Mouse (Mus musculus): ENCODE data around the gene Crocc2. TPM values are rescaled to one million over a fixed set of nuclear protein-coding genes. Genes with fewer than 3 reads are reported as not detected.

Gene Crocc2
- polyA plus RNA-seq, 1 experiment from 2014 or later = 0.30 TPM

- no peaks in the 10 kb centered on the region for H3K36me3 ChIP-seq (ENCODE audit: control insufficient read depth, insufficient read depth)
- peaks cover 16% of the 10 kb centered on the region; the same call in 1 of the 2 replicates for H3K27me3 ChIP-seq (replicated peaks; ENCODE audit: control insufficient read depth, insufficient read depth, low read length)
- H3K4me2 ChIP-seq (ENCODE audit: low read length) = peak overlapping the region; percentile 100
- H3K4me1 ChIP-seq (replicated peaks; ENCODE audit: control insufficient read depth, insufficient read depth, low read length) = peaks cover 15% of the 10 kb centered on the region
- no peaks in the 10 kb centered on the region for H3K9me3 ChIP-seq (ENCODE audit: control insufficient read depth, low read length)
- peak; percentile 47 for ATAC-seq
- no peak overlapping the region for H3K9ac ChIP-seq (replicated peaks; ENCODE audit: low read depth, low read length)
- peak overlapping the region; percentile 55 for H3K4me3 ChIP-seq (replicated peaks; ENCODE audit: low read length)
- no peak overlapping the region for H3K27ac ChIP-seq (ENCODE audit: low read length)
- WGBS = 11% methylated on average over 3 of the region's 3 CpGs
Measured at GRCm38 (mm10) chr1:93236545-93236924, 68.0 kb downstream of the Crocc2 start.

DNA sequence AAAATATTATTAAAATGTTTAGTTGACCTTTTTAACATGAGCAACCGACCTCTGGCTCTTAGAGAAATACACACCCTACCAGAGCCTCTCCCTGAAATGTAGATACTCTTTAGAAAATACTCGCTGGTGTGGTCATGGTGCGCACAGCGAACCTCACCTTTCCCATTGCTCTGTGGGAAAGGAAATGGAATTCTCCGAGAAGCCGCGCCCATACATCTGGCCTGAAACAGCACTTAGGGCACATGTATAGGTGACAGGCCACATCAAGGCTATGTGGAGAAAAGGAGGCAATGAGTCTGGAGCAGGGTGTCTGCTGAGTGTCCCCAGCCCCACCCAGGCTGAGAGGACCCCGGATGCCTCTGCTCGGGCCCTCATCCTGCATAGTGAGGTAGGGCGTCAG, 69.2 kb downstream of the Crocc2 start:
- no peak for ATAC-seq
- peaks cover 16% of the 10 kb centered on the region; the same call in 1 of the 2 replicates for H3K27me3 ChIP-seq (replicated peaks; ENCODE audit: control insufficient read depth, insufficient read depth, low read length)
- 92% methylated on average over 10 of the region's 10 CpGs for WGBS

GRCm38 (mm10) chr1:93238201-93238600, 69.7 kb downstream of the Crocc2 start:
- H3K4me2 ChIP-seq (ENCODE audit: low read length) = no peak overlapping the region
- peaks cover 16% of the 10 kb centered on the region; the same call in 1 of the 2 replicates for H3K27me3 ChIP-seq (replicated peaks; ENCODE audit: control insufficient read depth, insufficient read depth, low read length)
- H3K27ac ChIP-seq (ENCODE audit: low read length) = no peak overlapping the region
- no peak overlapping the region for H3K4me3 ChIP-seq (replicated peaks; ENCODE audit: low read length)
- ATAC-seq = no peak
- peaks cover 15% of the 10 kb centered on the region for H3K4me1 ChIP-seq (replicated peaks; ENCODE audit: control insufficient read depth, insufficient read depth, low read length)
- H3K9me3 ChIP-seq (ENCODE audit: control insufficient read depth, low read length) = no peaks in the 10 kb centered on the region
- H3K36me3 ChIP-seq (ENCODE audit: control insufficient read depth, insufficient read depth) = no peaks in the 10 kb centered on the region
- no peak overlapping the region for H3K9ac ChIP-seq (replicated peaks; ENCODE audit: low read depth, low read length)
- 54% methylated on average over 4 of the region's 4 CpGs for WGBS

More for the DNA sequence above, 69.2 kb downstream of the Crocc2 start:
- H3K36me3 ChIP-seq (ENCODE audit: control insufficient read depth, insufficient read depth) = no peaks in the 10 kb centered on the region
- no peak overlapping the region for H3K4me3 ChIP-seq (replicated peaks; ENCODE audit: low read length)
- no peak overlapping the region for H3K9ac ChIP-seq (replicated peaks; ENCODE audit: low read depth, low read length)
- no peaks in the 10 kb centered on the region for H3K9me3 ChIP-seq (ENCODE audit: control insufficient read depth, low read length)
- no peak overlapping the region for H3K4me2 ChIP-seq (ENCODE audit: low read length)
- H3K4me1 ChIP-seq (replicated peaks; ENCODE audit: control insufficient read depth, insufficient read depth, low read length) = peaks cover 15% of the 10 kb centered on the region
- H3K27ac ChIP-seq (ENCODE audit: low read length) = no peak overlapping the region

- H3K4me3 ChIP-seq (replicated peaks; ENCODE audit: low read length) = no peak overlapping the region
- H3K36me3 ChIP-seq (ENCODE audit: control insufficient read depth, insufficient read depth) = no peaks in the 10 kb centered on the region
- H3K27ac ChIP-seq (ENCODE audit: low read length) = no peak overlapping the region
- no peak overlapping the region for H3K9ac ChIP-seq (replicated peaks; ENCODE audit: low read depth, low read length)
- no peak overlapping the region for H3K4me2 ChIP-seq (ENCODE audit: low read length)
- H3K27me3 ChIP-seq (replicated peaks; ENCODE audit: control insufficient read depth, insufficient read depth, low read length) = no peaks in the 10 kb centered on the region
- 67% methylated on average over 2 of the region's 2 CpGs for WGBS
- H3K4me1 ChIP-seq (replicated peaks; ENCODE audit: control insufficient read depth, insufficient read depth, low read length) = no peaks in the 10 kb centered on the region
- no peak for ATAC-seq
- no peaks in the 10 kb centered on the region for H3K9me3 ChIP-seq (ENCODE audit: control insufficient read depth, low read length)
Measured at GRCm38 (mm10) chr1:93245936-93246335, 77.4 kb downstream of the Crocc2 start.

DNA sequence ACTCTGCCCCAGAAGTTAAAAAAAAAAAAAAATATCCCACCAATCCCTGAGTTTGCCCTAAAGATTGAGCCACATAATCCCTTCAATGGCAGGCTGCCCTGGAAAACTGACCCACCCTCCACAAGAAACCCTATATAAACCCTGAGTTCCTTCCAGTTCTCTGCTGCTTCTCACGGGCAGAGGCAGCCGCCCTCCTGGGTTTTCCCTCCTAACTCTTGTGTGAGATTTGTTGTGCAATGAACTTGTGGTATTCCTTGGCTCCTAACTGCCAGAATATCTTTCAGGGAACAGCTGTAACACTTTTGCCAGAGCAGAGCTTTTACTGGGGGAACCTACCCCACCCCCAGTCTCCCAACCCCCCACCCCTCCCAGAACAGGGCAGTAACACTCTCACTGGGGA, 84.1 kb downstream of the Crocc2 start:
- no peaks in the 10 kb centered on the region for H3K9me3 ChIP-seq (ENCODE audit: control insufficient read depth, low read length)
- H3K4me2 ChIP-seq (ENCODE audit: low read length) = no peak overlapping the region
- H3K9ac ChIP-seq (replicated peaks; ENCODE audit: low read depth, low read length) = no peak overlapping the region
- 50% methylated on average over 2 of the region's 2 CpGs for WGBS
- H3K36me3 ChIP-seq (ENCODE audit: control insufficient read depth, insufficient read depth) = no peaks in the 10 kb centered on the region
- ATAC-seq = no peak
- H3K4me1 ChIP-seq (replicated peaks; ENCODE audit: control insufficient read depth, insufficient read depth, low read length) = no peaks in the 10 kb centered on the region
- no peaks in the 10 kb centered on the region for H3K27me3 ChIP-seq (replicated peaks; ENCODE audit: control insufficient read depth, insufficient read depth, low read length)
- no peak overlapping the region for H3K4me3 ChIP-seq (replicated peaks; ENCODE audit: low read length)
- no peak overlapping the region for H3K27ac ChIP-seq (ENCODE audit: low read length)

- no peak overlapping the region for H3K4me3 ChIP-seq (replicated peaks; ENCODE audit: low read length)
- H3K27me3 ChIP-seq (replicated peaks; ENCODE audit: control insufficient read depth, insufficient read depth, low read length) = no peaks in the 10 kb centered on the region
- ATAC-seq = no peak
- H3K27ac ChIP-seq (ENCODE audit: low read length) = no peak overlapping the region
- H3K4me2 ChIP-seq (ENCODE audit: low read length) = no peak overlapping the region
- no peak overlapping the region for H3K9ac ChIP-seq (replicated peaks; ENCODE audit: low read depth, low read length)
- no peaks in the 10 kb centered on the region for H3K36me3 ChIP-seq (ENCODE audit: control insufficient read depth, insufficient read depth)
- H3K4me1 ChIP-seq (replicated peaks; ENCODE audit: control insufficient read depth, insufficient read depth, low read length) = no peaks in the 10 kb centered on the region
- no peaks in the 10 kb centered on the region for H3K9me3 ChIP-seq (ENCODE audit: control insufficient read depth, low read length)
- 91% methylated on average over 7 of the region's 7 CpGs for WGBS
Measured at GRCm38 (mm10) chr1:93255761-93256160, 87.2 kb downstream of the Crocc2 start.

GRCm38 (mm10) chr1:93257560-93257959, 89.0 kb downstream of the Crocc2 start:
- Histone ChIP-seq H3K9me3 (ENCODE audit: control insufficient read depth, low read length) (no peaks in the 10 kb centered on the region), H3K27ac (ENCODE audit: low read length) (no peak overlapping the region), H3K4me3 (replicated peaks; ENCODE audit: low read length) (no peak overlapping the region), H3K36me3 (ENCODE audit: control insufficient read depth, insufficient read depth) (no peaks in the 10 kb centered on the region), H3K9ac (replicated peaks; ENCODE audit: low read depth, low read length) (no peak overlapping the region), H3K4me2 (ENCODE audit: low read length) (no peak overlapping the region), H3K27me3 (replicated peaks; ENCODE audit: control insufficient read depth, insufficient read depth, low read length) (no peaks in the 10 kb centered on the region), H3K4me1 (replicated peaks; ENCODE audit: control insufficient read depth, insufficient read depth, low read length) (no peaks in the 10 kb centered on the region)
- WGBS = 87% methylated on average over 1 of the region's 1 CpGs
- ATAC-seq = no peak

- no peak overlapping the region for H3K9ac ChIP-seq (replicated peaks; ENCODE audit: low read depth, low read length)
- no peak for ATAC-seq
- H3K36me3 ChIP-seq (ENCODE audit: control insufficient read depth, insufficient read depth) = no peaks in the 10 kb centered on the region
- no peaks in the 10 kb centered on the region for H3K9me3 ChIP-seq (ENCODE audit: control insufficient read depth, low read length)
- H3K4me3 ChIP-seq (replicated peaks; ENCODE audit: low read length) = no peak overlapping the region
- no peak overlapping the region for H3K4me2 ChIP-seq (ENCODE audit: low read length)
- H3K4me1 ChIP-seq (replicated peaks; ENCODE audit: control insufficient read depth, insufficient read depth, low read length) = no peaks in the 10 kb centered on the region
- no peaks in the 10 kb centered on the region for H3K27me3 ChIP-seq (replicated peaks; ENCODE audit: control insufficient read depth, insufficient read depth, low read length)
- no peak overlapping the region for H3K27ac ChIP-seq (ENCODE audit: low read length)
- 56% methylated on average over 3 of the region's 3 CpGs for WGBS
Measured at GRCm38 (mm10) chr1:93267207-93267606, 98.7 kb downstream of the Crocc2 start.

DNA sequence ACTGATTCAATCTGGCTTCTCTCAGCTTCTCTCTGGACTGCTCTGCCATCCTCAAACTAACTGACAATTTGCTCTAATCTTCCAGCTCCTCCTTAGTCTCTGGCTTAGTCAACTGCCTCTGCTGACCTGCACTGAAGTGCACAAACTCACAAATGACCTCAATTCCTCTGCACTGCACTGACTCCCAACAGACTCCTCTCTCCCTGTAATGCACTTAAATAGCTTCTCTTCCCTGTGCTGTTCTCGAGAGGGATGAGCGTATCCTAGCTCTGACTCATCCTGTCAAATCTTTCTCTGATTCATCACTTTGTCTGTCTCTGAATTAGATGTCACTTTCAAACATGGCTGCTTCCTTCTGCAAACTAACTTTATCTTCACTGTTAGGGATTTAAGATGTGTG, 99.7 kb downstream of the Crocc2 start:
- no peaks in the 10 kb centered on the region for H3K4me1 ChIP-seq (replicated peaks; ENCODE audit: control insufficient read depth, insufficient read depth, low read length)
- 75% methylated on average over 2 of the region's 2 CpGs for WGBS

More for the DNA sequence above, 99.7 kb downstream of the Crocc2 start:
- Histone ChIP-seq H3K36me3 (ENCODE audit: control insufficient read depth, insufficient read depth) (no peaks in the 10 kb centered on the region), H3K27ac (ENCODE audit: low read length) (no peak overlapping the region), H3K4me3 (replicated peaks; ENCODE audit: low read length) (no peak overlapping the region), H3K9ac (replicated peaks; ENCODE audit: low read depth, low read length) (no peak overlapping the region), H3K9me3 (ENCODE audit: control insufficient read depth, low read length) (no peaks in the 10 kb centered on the region), H3K27me3 (replicated peaks; ENCODE audit: control insufficient read depth, insufficient read depth, low read length) (no peaks in the 10 kb centered on the region), H3K4me2 (ENCODE audit: low read length) (no peak overlapping the region)
- ATAC-seq = no peak

Data from forebrain, embryonic 16.5 days (tissue).